Mouse (Mus musculus) limb, embryonic 13.5 days (tissue): ENCODE measurements around the gene Bcl2l2. TPM values are rescaled to one million over a fixed set of nuclear protein-coding genes. Genes with fewer than 3 reads are reported as not detected.

Experiments
- ATAC-seq: fragments of 200-750 bp; cut with Nextera tagmentation; 2 replicates; pipeline ENCODE4 v1.8.0; 2017; ENCODE audit warnings: low read depth, moderate number of reproducible peaks, moderate TSS enrichment; ENCODE audit not compliant: low FRiP score
- H3K27ac ChIP-seq: fragments of 300-500 bp; sonication (generic); 2 replicates; pipeline ENCODE4 v1.5.1; 2015; ENCODE audit warnings: inconsistent platforms, mild to moderate bottlenecking, moderate library complexity
- H3K27me3 ChIP-seq: fragments of 300-500 bp; sonication (generic); 2 replicates; pipeline ENCODE4 v1.6.1; 2015; ENCODE audit warnings: mild to moderate bottlenecking, inconsistent platforms
- H3K36me3 ChIP-seq: fragments of 300-500 bp; sonication (generic); 2 replicates; pipeline ENCODE4 v1.6.1; 2015; ENCODE audit warnings: inconsistent platforms, mild to moderate bottlenecking, moderate library complexity
- H3K4me1 ChIP-seq: fragments of 300-500 bp; sonication (generic); 2 replicates; pipeline ENCODE4 v1.6.1; 2015; ENCODE audit warnings: inconsistent platforms
- H3K4me2 ChIP-seq: fragments of 300-500 bp; sonication (generic); replicated peaks from 2 replicates; pipeline ENCODE4 v1.6.1; 2015; ENCODE audit warnings: inconsistent platforms, mild to moderate bottlenecking, moderate library complexity
- H3K4me3 ChIP-seq: fragments of 300-500 bp; sonication (generic); 2 replicates; pipeline ENCODE4 v1.5.1; 2015; ENCODE audit warnings: moderate library complexity, mild to moderate bottlenecking, inconsistent platforms
- H3K9ac ChIP-seq: fragments of 300-500 bp; sonication (generic); 2 replicates; pipeline ENCODE4 v1.6.1; 2015; ENCODE audit warnings: mild to moderate bottlenecking, inconsistent platforms
- H3K9me3 ChIP-seq: fragments of 300-500 bp; sonication (generic); 2 replicates; pipeline ENCODE4 v1.6.1; 2016; ENCODE audit warnings: inconsistent platforms
- WGBS: fragments of 180-500 bp; shearing (Covaris S2); methylation state at CpG from one replicate; pipeline ENCODE4 v1.1.7; 2015; 5-methylcytosine and 5-hydroxymethylcytosine counted together
- polyA plus RNA-seq: library from polyadenylated mRNA; unstranded; fragments of >200 nt; fragmentation: Nextera tagmentation; extraction: Ambion mirVana; gene quantifications from 2 replicates; pipeline ENCODE4 v1.2.1, GENCODE M21; 2015

Gene Bcl2l2
- polyA plus RNA-seq, 1 experiment from 2014 or later: 4.0 TPM

GRCm38 (mm10) chr14:54868026-54868425, 15.2 kb upstream of the Bcl2l2 start:
- H3K4me2 ChIP-seq: no peak overlapping the region
- H3K27ac ChIP-seq: no peak overlapping the region
- no peak overlapping the region for H3K9ac ChIP-seq
- H3K36me3 ChIP-seq: no peaks in the 10 kb centered on the region
- H3K4me3 ChIP-seq: no peak overlapping the region
- H3K9me3 ChIP-seq: no peaks in the 10 kb centered on the region
- ATAC-seq: no peak
- H3K27me3 ChIP-seq: no peaks in the 10 kb centered on the region
- 81% methylated on average over 4 of the region's 4 CpGs for WGBS
- 0 out of 2 replicates have a peak, but pooled peaks cover 7% of the 10 kb centered on the region for H3K4me1 ChIP-seq

GRCm38 (mm10) chr14:54870861-54871260, 12.3 kb upstream of the Bcl2l2 start, which contains the start of gene Homez:
Gene Homez, minus strand, starts transcription at chr14:54870961.
- 88% methylated on average over 5 of the region's 5 CpGs for WGBS

GRCm38 (mm10) chr14:54874165-54874564, 9.0 kb upstream of the Bcl2l2 start:
- ATAC-seq: no peak
- Histone ChIP-seq H3K27me3 (peaks cover 32% of the 10 kb centered on the region), H3K9me3 (no peaks in the 10 kb centered on the region), H3K4me3 (no peak overlapping the region), H3K9ac (no peak overlapping the region), H3K36me3 (no peaks in the 10 kb centered on the region), H3K27ac (no peak overlapping the region), H3K4me1 (peaks cover 15% of the 10 kb centered on the region), H3K4me2 (no peak overlapping the region)
- 78% methylated on average over 3 of the region's 3 CpGs for WGBS

More at GRCm38 (mm10) chr14:54870861-54871260, 12.3 kb upstream of the Bcl2l2 start, which contains the start of gene Homez:
- ATAC-seq: no peak
- no peak within 1 kb of the TSS for H3K4me3 ChIP-seq
- no peak within 1 kb of the TSS for H3K9ac ChIP-seq
- no peaks in the 10 kb centered on the region for H3K36me3 ChIP-seq
- H3K4me2 ChIP-seq: no peak within 1 kb of the TSS
- H3K27ac ChIP-seq: no peak within 1 kb of the TSS
- peaks cover 8% of the 10 kb centered on the region for H3K27me3 ChIP-seq
- H3K9me3 ChIP-seq: no peaks in the 10 kb centered on the region
- peaks cover 4% of the 10 kb centered on the region for H3K4me1 ChIP-seq

GRCm38 (mm10) chr14:54875844-54876538, 7.2 kb upstream of the Bcl2l2 start:
- Histone ChIP-seq H3K9ac (peak overlapping the region; percentile 71), H3K36me3 (no peaks in the 10 kb centered on the region), H3K4me3 (peak overlapping the region; percentile 61), H3K27ac (0 out of 2 replicates have a peak overlapping the region, but pooled peaks have one; percentile 22), H3K4me1 (peaks cover 15% of the 10 kb centered on the region), H3K9me3 (no peaks in the 10 kb centered on the region), H3K4me2 (peak overlapping the region; percentile 97), H3K27me3 (peaks cover 32% of the 10 kb centered on the region)
- WGBS: 2% methylated on average over 36 of the region's 36 CpGs
- ATAC-seq: peak; percentile 20; the same call in 1 of the 2 replicates

GRCm38 (mm10) chr14:54876539-54877047, 6.6 kb upstream of the Bcl2l2 start:
- H3K9me3 ChIP-seq: no peaks in the 10 kb centered on the region
- under 1% methylated on average over 42 of the region's 72 CpGs for WGBS

GRCm38 (mm10) chr14:54877048-54877715, 6.0 kb upstream of the Bcl2l2 start, which contains the start of gene Ppp1r3e:
Gene Ppp1r3e, minus strand, starts transcription at chr14:54877550.
- Histone ChIP-seq H3K27ac (0 out of 2 replicates have a peak within 1 kb of the TSS, but pooled peaks have one; percentile 22), H3K9ac (peak within 1 kb of the TSS; percentile 71), H3K9me3 (no peaks in the 10 kb centered on the region), H3K27me3 (peaks cover 32% of the 10 kb centered on the region), H3K4me2 (peak within 1 kb of the TSS; percentile 97), H3K36me3 (no peaks in the 10 kb centered on the region), H3K4me1 (peaks cover 15% of the 10 kb centered on the region), H3K4me3 (peak within 1 kb of the TSS; percentile 61)
- peak; percentile 83 for ATAC-seq
- under 1% methylated on average over 52 of the region's 61 CpGs for WGBS

More at GRCm38 (mm10) chr14:54876539-54877047, 6.6 kb upstream of the Bcl2l2 start:
- H3K4me2 ChIP-seq: peak overlapping the region; percentile 97
- peak overlapping the region; percentile 61 for H3K4me3 ChIP-seq
- H3K27me3 ChIP-seq: peaks cover 32% of the 10 kb centered on the region
- peaks cover 15% of the 10 kb centered on the region for H3K4me1 ChIP-seq
- H3K27ac ChIP-seq: 0 out of 2 replicates have a peak overlapping the region, but pooled peaks have one; percentile 22
- ATAC-seq: peak; percentile 84
- H3K9ac ChIP-seq: peak overlapping the region; percentile 71
- H3K36me3 ChIP-seq: no peaks in the 10 kb centered on the region

- H3K36me3 ChIP-seq: peaks cover 14% of the 10 kb centered on the region
- H3K9ac ChIP-seq: peak overlapping the region; percentile 86
- H3K4me3 ChIP-seq: peak overlapping the region; percentile 71
- peak; percentile 1; the same call in 1 of the 2 replicates for ATAC-seq
- WGBS: 27% methylated on average over 21 of the region's 21 CpGs
- H3K27ac ChIP-seq: peak overlapping the region; percentile 95
- H3K4me2 ChIP-seq: peak overlapping the region; percentile 86
- no peaks in the 10 kb centered on the region for H3K9me3 ChIP-seq
- H3K4me1 ChIP-seq: peaks cover 22% of the 10 kb centered on the region
- H3K27me3 ChIP-seq: no peaks in the 10 kb centered on the region
Measured at GRCm38 (mm10) chr14:54884022-54884712, 990 bp downstream of the Bcl2l2 start.

GRCm38 (mm10) chr14:54885309-54885708, 2.1 kb downstream of the Bcl2l2 start:
- ATAC-seq: no peak
- 89% methylated on average over 11 of the region's 11 CpGs for WGBS
- no peaks in the 10 kb centered on the region for H3K9me3 ChIP-seq
- H3K27me3 ChIP-seq: no peaks in the 10 kb centered on the region
- H3K27ac ChIP-seq: no peak overlapping the region
- H3K4me1 ChIP-seq: peaks cover 22% of the 10 kb centered on the region
- 0 out of 2 replicates have a peak overlapping the region, but pooled peaks have one; percentile 71 for H3K4me3 ChIP-seq
- H3K9ac ChIP-seq: peak overlapping the region; percentile 86
- H3K36me3 ChIP-seq: peaks cover 14% of the 10 kb centered on the region
- H3K4me2 ChIP-seq: peak overlapping the region; percentile 86

- 0 out of 2 replicates have a peak within 1 kb of the TSS, but pooled peaks have one; percentile 74 for H3K27ac ChIP-seq
- peak within 1 kb of the TSS; percentile 96 for H3K4me3 ChIP-seq
- no peaks in the 10 kb centered on the region for H3K27me3 ChIP-seq
- WGBS: 92% methylated on average over 3 of the region's 3 CpGs
- H3K4me1 ChIP-seq: peaks cover 12% of the 10 kb centered on the region
- no peak for ATAC-seq
- peaks cover 18% of the 10 kb centered on the region for H3K36me3 ChIP-seq
- H3K9ac ChIP-seq: 0 out of 2 replicates have a peak within 1 kb of the TSS, but pooled peaks have one; percentile 40
- H3K4me2 ChIP-seq: peak within 1 kb of the TSS; percentile 61
- no peaks in the 10 kb centered on the region for H3K9me3 ChIP-seq
Measured at GRCm38 (mm10) chr14:54892200-54892599, 9.0 kb downstream of the Bcl2l2 start, which contains the start of gene Pabpn1. Gene Pabpn1, plus strand, starts transcription at chr14:54892500.

- Histone ChIP-seq H3K9me3 (no peaks in the 10 kb centered on the region), H3K36me3 (peaks cover 31% of the 10 kb centered on the region), H3K4me1 (peaks cover 12% of the 10 kb centered on the region), H3K4me3 (peak overlapping the region; percentile 96), H3K27me3 (no peaks in the 10 kb centered on the region), H3K4me2 (peak overlapping the region; percentile 61), H3K9ac (peak overlapping the region; percentile 98), H3K27ac (peak overlapping the region; percentile 92)
- peak; percentile 98 for ATAC-seq
- under 1% methylated on average over 38 of the region's 38 CpGs for WGBS
Measured at GRCm38 (mm10) chr14:54893651-54894181, 10.5 kb downstream of the Bcl2l2 start.
